Mouse (Mus musculus) bone marrow macrophage, adult 2 months (primary cell): ENCODE data around the gene Bckdk.

ENCODE experiments used
- CTCF ChIP-seq: IDR thresholded peaks from 2 replicates; pipeline ENCODE4 v1.5.1; 2012; ENCODE audit warnings: low read depth, mild to moderate bottlenecking, low read length, moderate library complexity
- POLR2A ChIP-seq: IDR thresholded peaks from 2 replicates; pipeline ENCODE4 v1.6.1; 2012; ENCODE audit warnings: mild to moderate bottlenecking, low read depth, low read length, borderline replicate concordance

- no peak for TF ChIP-seq CTCF
- TF ChIP-seq POLR2A = no peak
Measured at GRCm38 (mm10) chr7:127858258-127858657, 45.6 kb upstream of the Bckdk start.
